Mouse (Mus musculus): ENCODE results near the gene Hoxd12.

The Hoxd12 gene

DNA sequence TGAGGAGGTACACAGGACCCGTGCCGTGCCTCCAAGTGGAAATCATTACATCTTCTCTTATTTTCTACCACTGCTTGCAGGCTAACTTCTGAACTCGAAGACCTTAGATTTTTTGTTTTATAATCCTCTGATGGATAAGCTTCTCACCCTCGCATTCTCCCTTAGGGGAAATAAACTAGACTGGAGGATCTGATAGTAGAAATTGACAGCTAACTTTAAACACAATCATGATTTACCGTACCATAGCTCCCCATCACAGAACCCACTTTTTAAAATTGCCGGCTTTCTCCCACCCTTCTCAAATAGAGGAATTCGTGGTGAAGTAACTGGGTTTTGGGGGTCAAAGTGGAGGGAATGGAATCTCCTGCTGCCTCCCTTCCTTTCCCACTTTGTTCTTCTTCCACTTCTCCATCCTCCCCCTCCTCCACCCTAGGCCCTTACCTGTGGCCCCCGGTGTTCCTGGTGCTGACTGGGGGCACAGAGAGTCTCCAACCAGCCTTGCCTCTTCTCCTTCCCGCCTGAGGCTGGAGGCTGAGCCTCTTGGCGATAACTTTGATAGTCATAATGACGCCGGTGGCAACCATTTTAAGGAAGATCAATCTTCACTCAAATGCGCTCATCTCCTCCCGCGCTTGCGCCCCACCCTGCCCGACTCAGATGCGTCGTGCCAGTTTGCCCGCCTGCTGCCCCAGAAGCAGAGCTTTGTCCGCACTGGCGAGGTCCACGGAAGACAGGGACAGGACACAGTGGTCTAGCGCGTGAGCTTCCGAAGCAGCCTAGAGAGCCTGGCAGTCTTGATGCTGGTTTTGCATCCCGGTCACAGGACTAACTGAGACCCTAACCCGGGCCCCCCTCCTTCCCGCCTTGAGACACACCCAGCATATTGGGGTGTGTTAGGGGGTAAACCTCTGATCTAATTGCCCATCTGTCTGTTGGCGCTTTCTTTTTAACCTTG lies 14.1 kb upstream of the Hoxd12 start:
- in situ Hi-C loops (cut with MboI; ENCODE audit: unreplicated experiment in 2 of 2): loop anchor here (5.0 to 25.0 kb wide), 4 partner anchors 358 to 1373 kb away; no protein-coding TSS in a partner anchor

- in situ Hi-C loops (cut with MboI; ENCODE audit: unreplicated experiment in 2 of 2): loop anchor here (5.0 to 25.0 kb wide), 4 partner anchors 359 to 1374 kb away; no protein-coding TSS in a partner anchor
These were observed 13.1 kb upstream of the Hoxd12 start for GRCm38 (mm10) chr2:74661685-74662084.

GRCm38 (mm10) chr2:74663291-74663925 lies 11.4 kb upstream of the Hoxd12 start:
- in situ Hi-C loops (cut with MboI; ENCODE audit: unreplicated experiment in 2 of 2): loop anchor here (5.0 to 25.0 kb wide), 4 partner anchors 361 to 1376 kb away; no protein-coding TSS in a partner anchor

DNA sequence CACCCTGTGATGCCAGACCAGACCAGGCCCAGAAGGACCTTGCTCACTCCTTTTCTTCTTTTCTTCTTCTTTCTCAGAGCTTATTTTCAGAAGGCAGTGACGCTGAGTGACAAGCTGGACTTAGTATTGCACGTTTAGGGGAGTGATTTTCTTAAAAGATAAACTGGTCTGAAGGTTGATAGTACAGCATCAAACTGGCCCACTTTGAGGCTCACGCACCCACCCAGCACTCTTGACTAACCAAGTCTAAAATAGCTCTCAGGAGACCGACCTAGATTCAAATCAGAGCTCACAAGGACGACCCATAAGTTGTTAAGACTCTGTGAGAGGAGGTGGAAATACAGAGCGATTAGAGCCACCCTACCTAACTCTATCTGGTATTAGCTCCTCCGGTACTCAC lies 8.4 kb upstream of the Hoxd12 start:
- in situ Hi-C loops (cut with MboI; ENCODE audit: unreplicated experiment in 2 of 2): loop anchor here in 1 of 2 experiments (5.0 to 25.0 kb wide), 2 partner anchors 704 to 1379 kb away; no protein-coding TSS in a partner anchor

DNA sequence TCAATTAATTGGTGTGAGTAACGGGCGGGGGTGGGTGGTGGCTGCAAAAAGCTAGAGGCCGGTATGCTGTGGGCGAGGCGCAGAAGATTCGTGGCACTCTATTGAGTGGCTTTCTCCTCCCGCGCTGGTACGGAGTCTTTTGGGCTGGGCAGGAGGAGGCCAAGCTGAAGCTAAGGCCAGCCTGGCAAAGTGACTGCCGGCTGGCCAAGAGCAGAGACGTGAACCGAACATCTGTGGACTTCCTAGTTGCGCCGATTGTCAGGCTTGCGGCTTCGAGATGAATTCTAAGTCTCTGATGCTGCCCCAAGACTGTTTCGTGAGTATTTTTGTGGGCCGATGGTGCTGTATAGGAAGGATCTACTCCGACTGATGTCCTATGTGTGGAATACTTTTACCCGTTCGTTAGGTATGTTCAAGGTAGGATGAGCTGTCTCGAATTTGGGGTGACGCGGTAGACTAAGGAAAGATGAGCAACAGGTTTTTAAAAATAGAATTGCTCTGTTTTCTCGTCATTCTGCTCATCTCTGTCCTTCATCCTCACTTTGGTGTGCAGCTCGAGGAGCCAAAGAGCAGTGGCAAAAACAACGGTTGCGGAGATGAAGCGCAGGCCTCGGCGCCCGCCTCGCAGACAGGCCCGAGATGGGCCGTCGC lies 7.5 kb upstream of the Hoxd12 start:
- in situ Hi-C loops (cut with MboI; ENCODE audit: unreplicated experiment in 2 of 2): loop anchor here in 1 of 2 experiments (5.0 to 25.0 kb wide), 2 partner anchors 705 to 1380 kb away; no protein-coding TSS in a partner anchor

- in situ Hi-C loops (cut with MboI; ENCODE audit: unreplicated experiment in 2 of 2): loop anchor here in 1 of 2 experiments (5.0 to 25.0 kb wide), 2 partner anchors 706 to 1381 kb away; no protein-coding TSS in a partner anchor
These were observed 6.9 kb upstream of the Hoxd12 start, which contains the start of gene Hoxd13 for GRCm38 (mm10) chr2:74667842-74668357. TSS of gene Hoxd13 (plus strand) at chr2:74668310.

DNA sequence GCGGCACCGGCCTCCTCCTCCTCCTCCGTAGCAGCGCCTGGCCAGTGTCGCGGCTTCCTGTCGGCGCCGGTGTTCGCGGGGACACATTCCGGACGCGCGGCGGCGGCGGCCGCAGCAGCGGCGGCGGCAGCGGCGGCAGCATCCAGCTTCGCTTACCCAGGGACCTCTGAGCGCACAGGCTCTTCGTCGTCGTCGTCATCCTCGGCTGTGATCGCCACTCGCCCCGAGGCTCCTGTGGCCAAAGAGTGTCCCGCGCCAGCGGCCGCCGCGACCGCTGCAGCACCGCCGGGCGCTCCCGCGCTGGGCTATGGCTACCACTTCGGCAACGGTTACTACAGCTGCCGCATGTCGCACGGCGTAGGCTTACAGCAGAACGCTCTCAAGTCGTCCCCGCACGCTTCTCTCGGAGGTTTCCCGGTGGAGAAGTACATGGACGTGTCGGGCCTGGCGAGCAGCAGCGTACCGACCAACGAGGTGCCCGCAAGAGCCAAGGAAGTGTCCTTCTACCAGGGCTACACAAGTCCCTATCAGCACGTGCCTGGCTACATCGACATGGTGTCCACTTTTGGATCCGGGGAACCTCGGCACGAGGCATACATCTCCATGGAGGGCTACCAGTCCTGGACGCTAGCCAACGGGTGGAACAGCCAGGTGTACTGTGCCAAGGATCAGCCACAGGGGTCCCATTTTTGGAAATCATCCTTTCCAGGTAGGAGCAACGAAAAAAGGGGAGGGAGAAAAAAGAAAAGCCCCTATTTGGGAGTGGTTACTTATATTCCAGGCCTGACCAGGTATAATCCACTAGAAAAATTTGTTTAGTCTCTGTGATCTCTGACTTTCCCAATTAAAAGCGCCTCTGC lies 6.2 kb upstream of the Hoxd12 start:
- in situ Hi-C loops (cut with MboI; ENCODE audit: unreplicated experiment in 2 of 2): loop anchor here in 1 of 2 experiments (5.0 to 25.0 kb wide), 2 partner anchors 706 to 1381 kb away; no protein-coding TSS in a partner anchor

DNA sequence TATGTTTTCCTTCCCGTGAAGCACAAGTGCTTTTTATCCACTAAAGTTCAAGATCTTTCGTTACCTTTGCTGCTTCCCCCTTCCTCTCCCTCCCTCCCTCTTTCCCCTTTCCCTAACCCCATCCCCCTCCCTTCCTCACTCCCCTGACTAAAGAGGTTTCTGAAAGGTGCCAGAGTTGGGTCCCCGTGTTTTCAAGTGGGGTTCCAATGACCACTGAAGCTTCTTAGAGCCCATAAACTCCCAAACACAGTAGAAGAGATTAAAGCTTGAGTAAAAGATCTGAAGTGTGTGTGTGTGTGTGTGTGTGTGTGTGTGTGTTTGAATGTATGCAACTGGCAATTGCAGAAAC lies 5.6 kb upstream of the Hoxd12 start:
- in situ Hi-C loops (cut with MboI; ENCODE audit: unreplicated experiment in 2 of 2): loop anchor here in 1 of 2 experiments (5.0 to 25.0 kb wide), 2 partner anchors 707 to 1382 kb away; no protein-coding TSS in a partner anchor

- in situ Hi-C loops (cut with MboI; ENCODE audit: unreplicated experiment in 2 of 2): loop anchor here (5.0 to 25.0 kb wide), 2 partner anchors 707 to 1382 kb away; no protein-coding TSS in a partner anchor
These were observed 5.1 kb upstream of the Hoxd12 start for GRCm38 (mm10) chr2:74669650-74670235.

GRCm38 (mm10) chr2:74670632-74671188 lies 4.1 kb upstream of the Hoxd12 start:
- in situ Hi-C loops (cut with MboI; ENCODE audit: unreplicated experiment in 2 of 2): loop anchor here (5.0 to 25.0 kb wide), 2 partner anchors 708 to 1383 kb away; no protein-coding TSS in a partner anchor

DNA sequence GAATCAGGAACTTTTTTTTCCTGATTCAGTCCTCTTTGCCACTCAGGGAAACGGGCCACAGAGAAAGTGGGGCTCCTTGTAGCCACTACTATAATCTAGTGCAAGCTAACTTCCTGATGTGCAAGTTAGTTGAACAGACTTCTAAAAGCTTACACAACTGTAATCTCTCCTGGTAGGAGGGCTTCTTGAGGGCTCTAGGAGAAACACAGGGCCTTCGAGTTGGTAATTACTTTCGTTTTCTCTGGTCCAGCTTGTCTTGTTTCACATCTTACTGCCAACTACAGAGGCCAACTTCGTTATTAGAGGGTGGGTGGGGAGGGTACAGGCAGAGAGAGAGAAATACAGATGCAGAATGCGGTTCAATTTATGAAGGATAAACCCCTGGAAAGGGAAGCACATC lies 3.0 kb upstream of the Hoxd12 start:
- in situ Hi-C loops (cut with MboI; ENCODE audit: unreplicated experiment in 2 of 2): loop anchor here (5.0 to 25.0 kb wide), 2 partner anchors 710 to 1385 kb away; no protein-coding TSS in a partner anchor

DNA sequence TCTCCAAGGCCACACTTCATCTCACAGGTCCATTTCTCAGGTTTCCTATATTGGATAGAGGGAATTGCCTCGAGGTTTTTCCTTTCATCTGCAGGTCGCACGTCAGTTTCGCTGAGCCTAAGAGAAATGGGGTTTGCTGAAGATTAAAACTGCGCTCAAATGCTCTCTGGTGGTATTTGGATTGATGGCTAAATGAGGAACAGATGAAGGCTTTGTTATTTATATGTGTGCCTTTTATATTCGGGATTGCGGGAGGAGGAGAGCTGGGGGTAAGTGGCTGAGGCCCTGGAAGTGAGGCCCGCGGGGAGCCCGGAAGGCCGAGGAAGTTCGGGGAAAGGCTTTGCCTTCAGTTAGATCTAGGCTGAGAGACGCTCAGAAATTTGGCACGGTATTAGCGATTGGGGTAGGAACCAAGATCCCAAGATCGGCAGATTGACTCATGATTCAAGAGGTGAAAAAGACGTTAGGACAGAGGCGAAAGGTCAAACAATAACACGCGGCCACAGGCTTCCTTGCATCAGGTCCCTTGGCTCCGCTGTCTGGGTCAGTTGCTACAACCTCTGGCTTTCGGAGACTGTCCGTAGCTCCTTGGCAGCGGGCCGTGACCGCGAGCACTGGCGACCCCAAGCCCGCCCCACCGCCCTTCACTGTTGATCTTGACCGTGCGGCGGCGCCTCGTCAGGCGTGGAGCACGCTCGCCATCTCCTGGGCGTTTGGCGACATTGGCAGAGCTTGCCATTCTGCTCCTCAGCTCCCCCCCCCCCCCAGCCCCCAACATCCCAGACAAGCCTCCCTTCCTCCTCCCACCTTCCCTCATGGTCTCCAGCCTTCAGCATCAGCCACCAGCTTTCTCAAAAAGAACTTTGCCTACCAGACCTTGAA lies 2.1 kb upstream of the Hoxd12 start:
- in situ Hi-C loops (cut with MboI; ENCODE audit: unreplicated experiment in 2 of 2): loop anchor here (5.0 to 25.0 kb wide), 2 partner anchors 710 to 1385 kb away; no protein-coding TSS in a partner anchor

DNA sequence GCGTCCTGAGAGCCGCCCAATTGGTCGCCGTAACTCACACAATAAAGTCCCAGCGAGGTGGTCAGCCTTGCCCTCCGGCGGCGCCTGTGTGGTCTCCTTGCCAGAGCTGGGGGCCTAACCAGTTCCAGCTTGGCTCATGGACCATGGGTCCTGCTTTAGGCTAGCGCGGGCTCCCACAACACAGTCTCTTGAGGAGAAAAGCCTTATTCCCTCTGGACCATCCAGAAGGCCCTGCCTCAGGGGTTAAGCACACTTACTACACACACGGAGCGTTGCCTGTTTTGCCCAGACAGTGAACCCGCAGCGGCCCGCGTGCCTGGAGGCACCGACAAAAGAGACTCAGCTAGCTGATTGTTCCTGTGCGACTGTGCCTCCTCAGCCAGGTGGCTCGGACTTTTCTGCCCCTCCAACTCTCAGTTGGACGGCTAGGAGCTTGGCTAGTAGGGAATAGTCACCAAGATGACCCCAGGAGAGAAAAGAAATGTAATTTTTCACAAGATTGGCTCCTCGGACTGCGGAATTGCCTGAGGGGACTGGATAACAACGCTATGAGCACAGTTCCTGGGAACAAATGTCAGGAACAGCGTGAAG lies 883 bp upstream of the Hoxd12 start:
- in situ Hi-C loops (cut with MboI; ENCODE audit: unreplicated experiment in 2 of 2): loop anchor here (5.0 to 25.0 kb wide), 2 partner anchors 712 to 1387 kb away; no protein-coding TSS in a partner anchor

- in situ Hi-C loops (cut with MboI; ENCODE audit: unreplicated experiment in 2 of 2): loop anchor here (5.0 to 25.0 kb wide), 3 partner anchors 1087 to 1287 kb away; partner anchors contain the start of gene Chrna1 (in 1 of the 2)
These were observed 961 bp downstream of the Hoxd12 start for GRCm38 (mm10) chr2:74675666-74676282.

DNA sequence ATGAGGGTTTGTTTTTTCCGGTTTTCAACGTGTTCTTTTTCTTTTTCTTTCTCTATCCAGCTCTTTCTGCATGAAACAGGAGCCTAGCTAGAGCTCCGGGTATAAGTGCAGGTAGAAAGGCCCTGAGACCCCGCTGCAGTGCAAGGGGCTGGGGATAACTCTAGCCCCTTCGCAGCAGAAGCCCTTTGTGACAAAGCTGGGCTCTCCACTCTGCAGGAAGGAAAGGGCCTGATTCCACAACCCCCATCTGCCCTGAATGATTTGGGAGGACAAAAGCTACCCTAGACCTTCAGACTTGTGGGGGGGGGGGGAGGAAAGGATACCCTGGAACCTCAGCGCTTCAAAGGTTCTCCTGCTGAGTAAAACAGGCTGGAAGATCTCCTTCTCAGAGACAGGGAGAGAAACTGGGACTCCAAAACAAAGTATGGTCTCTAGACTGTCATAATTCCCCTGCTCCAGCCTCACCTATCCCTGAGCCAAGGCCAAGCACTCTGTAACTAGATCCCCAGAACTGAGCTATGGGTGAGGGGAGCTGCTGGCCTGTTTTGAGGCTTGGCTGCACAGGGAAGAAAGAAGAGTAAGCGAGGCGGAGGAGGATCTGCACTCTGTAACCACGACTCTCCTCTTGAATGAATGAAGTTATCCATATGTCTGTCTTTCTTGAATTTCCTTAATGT lies 1.7 kb downstream of the Hoxd12 start:
- in situ Hi-C loops (cut with MboI; ENCODE audit: unreplicated experiment in 2 of 2): loop anchor here (5.0 to 25.0 kb wide), 3 partner anchors 1086 to 1286 kb away; partner anchors contain the start of gene Chrna1 (in 1 of the 2)
